Mouse (Mus musculus): ENCODE data around the gene Ifit1bl2.

DNA sequence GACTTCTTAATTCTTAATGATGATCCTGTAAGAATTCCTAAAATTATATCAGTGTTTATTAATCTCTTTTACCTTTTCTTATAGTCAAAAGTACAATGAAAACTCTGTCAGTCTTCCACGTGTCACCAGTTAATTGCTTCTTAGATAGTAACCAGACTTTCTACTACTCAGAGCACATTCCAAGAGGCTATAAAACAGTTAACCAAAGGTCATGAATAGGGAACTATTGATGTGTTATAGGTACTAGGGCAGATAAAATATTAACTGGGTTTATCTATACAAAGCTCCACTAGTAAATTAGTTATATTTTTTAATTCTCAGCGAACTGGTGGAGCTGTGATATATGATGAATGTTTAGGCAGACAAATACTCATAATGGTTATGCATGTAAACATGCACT lies 13.0 kb downstream of the Ifit1bl2 start:
- TF ChIP-seq MAX (IDR thresholded peaks at IDR 0.05) (no peak), CTCF (IDR thresholded peaks at IDR 0.05; ENCODE audit: control insufficient read depth, insufficient read depth, insufficient read length) (no peak), USF1 (IDR thresholded peaks at IDR 0.05; ENCODE audit: low read depth) (no peak), MYOD1 (IDR thresholded peaks at IDR 0.05; ENCODE audit: control insufficient read depth, insufficient read length, low read depth) (no peak)
